Mouse (Mus musculus) right cerebral cortex, postnatal 25 days (tissue): ENCODE measurements around the gene Bdkrb2.

Experiments
- DNase-seq: peaks from one replicate; pipeline ENCODE4 v3.0.0; 2022

Bdkrb2 gene

DNA sequence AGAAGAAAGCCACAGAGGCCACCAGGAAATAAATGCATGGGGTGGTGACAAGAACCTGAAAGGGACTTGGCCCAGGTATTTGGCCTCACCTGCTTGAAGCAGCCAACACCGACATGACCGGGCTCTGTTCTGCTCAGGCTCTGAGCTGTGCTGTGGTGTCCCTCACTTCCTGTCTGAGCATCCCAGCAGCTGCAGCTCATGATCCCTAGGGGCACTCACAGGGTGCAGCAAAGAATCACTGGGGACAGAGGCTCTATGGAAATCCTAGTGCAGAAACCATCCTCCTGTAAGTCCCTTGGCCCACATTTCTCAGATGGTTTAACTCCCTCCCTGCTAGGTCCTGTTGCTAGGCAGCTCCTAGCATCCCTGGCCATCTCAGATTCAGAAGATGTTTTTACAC lies 15.9 kb upstream of the Bdkrb2 start:
- DNase-seq: no peak

DNA sequence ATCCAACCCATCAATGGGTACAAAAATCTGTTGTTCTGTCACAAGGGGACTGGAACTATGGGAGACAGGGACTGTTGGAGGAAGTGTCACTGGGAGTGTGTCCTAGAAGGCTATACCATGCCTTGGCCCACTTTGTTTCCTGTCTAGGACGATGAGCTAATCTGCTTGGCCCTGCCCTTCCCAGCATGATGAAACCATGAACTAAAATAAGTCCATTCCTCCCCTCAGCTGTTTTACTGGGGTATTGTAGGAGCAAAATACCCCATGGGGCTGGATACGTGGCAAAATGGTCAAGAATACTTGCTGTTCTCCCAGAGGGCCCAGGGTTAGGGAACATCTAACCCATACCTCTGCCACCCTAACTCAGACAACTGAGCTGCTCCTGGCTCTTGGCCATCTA lies 15.0 kb upstream of the Bdkrb2 start:
- no peak for DNase-seq

DNA sequence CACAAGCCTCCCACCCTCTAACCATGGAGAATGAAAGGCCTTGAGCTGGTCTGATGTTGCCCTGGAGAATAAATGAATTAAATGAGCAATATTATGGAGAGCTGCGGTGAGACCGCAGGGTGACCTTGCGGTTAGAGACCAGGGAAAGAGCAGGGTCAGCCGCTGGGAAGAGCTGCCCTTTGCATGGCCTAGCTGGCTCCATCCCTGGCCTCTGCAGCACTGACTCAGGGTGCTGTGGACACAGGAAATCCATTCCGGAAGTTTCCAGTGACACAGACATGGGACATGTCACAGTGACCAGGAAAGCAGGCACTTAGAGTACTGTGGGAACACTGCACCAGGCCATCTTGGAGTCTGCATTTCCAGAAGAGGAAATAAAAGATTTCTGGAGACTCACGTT lies 14.1 kb upstream of the Bdkrb2 start:
- DNase-seq: no peak

DNA sequence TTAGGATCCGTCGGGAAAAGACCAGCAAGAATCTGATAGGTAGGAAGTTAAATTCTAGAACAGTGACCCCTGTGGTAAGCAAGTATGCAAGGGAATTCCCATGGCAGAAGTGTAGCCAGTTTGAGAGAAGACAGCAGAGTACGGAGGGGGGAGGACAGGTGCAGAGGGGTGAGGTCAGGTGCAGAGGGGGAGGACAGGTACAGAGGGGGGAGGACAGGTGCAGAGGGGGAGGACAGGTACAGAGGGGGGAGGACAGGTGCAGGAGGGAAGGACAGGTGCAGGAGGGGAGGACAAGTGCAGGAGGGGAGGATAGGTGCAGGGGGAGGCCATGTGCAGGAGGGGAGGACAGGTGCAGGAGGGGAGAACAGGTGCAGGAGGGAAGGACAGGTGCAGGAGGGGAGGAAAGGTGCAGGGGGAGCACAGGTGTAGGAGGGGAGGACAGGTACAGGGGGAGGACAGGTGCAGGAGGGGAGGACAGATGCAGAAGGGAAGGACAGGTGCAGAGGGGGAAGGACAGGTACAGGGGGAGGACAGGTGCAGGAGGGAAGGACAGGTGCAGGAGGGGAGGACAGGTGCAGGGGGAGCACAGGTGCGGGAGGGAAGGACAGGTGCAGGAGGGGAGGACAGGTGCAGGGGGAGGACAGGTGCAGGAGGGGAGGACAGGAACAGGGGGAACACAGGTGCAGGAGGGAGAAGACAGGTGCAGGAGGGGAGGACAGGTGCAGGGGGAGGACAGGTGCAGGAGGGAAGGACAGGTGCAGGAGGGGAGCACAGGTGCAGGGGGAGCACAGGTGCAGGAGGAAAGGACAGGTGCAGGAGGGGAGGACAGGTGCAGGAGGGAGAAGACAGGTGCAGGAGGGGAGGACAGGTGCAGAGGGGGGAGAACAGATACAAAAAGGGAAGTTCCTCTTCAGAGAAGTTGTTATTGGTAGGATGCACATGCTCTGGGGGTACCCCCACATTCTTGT lies 12.9 kb upstream of the Bdkrb2 start:
- DNase-seq: no peak

- no peak for DNase-seq
Measured at GRCm38 (mm10) chr12:105551551-105551989, 11.5 kb upstream of the Bdkrb2 start.

DNA sequence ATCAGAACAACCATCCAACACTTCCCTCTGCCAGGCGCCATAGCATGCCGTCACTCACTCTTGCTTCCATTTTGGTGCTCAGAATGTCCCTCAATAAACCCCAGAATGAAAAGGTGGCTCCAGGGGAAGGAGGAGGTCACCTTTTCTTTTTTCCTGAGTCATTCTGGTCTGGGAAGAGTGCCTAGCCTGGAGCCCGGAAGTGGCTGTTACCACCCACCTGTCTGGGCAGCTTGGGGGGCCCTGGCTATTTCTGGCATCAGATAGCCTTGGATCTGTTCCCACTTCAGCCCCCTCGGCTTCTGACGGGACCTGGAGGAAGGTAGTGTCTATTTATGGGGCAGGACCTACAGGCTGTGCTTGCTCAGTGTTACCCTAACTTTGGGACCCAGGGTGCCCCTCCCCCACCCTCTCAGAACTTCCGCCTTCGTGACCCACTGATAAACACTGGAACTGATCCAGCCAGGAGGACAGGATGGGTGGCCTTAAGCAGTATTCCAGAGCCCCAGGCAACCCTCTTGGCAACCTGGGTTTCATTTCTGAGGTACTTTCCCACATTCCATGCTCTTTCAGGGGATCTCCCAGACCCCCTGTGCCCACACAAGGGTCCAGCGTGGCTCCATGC lies 8.8 kb upstream of the Bdkrb2 start:
- no peak for DNase-seq

GRCm38 (mm10) chr12:105555172-105555571 lies 7.9 kb upstream of the Bdkrb2 start:
- DNase-seq: no peak

DNA sequence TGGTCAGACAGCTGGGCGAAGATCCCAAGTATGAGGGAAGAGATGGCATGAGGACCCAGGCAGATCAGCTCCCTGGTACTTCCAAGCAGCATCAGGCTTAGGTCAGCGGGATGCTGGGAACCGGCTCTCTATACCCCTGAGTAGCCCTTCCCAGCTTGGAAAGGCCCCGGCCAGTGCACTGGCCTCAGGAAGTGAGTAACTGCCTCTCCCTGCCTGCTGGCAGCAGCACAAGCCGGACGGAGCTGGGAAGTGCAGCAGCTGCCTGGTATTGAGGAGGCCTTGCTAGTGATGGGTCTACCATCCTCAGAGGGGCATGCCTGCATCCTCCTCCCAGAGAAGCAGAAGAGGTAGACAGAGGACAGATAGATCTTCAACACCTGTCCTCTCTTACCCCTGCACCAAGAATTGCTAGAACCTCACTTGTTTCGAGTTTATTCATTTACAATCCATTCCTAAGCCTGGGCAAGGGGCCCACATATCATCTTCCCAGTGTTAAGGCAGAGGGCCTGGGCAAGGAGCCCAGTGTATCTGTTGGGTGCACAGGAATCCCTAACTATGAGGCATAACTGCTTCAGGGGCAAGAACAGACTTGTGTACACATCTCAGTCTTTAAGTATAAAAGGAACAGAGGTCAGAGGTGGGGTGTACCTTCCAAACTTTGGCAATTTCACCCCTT lies 5.6 kb upstream of the Bdkrb2 start:
- no peak for DNase-seq

- peak; percentile 54 for DNase-seq
Measured at GRCm38 (mm10) chr12:105561007-105561534, 2.0 kb upstream of the Bdkrb2 start.

- no peak for DNase-seq
Measured at GRCm38 (mm10) chr12:105562056-105562820, 788 bp upstream of the Bdkrb2 start.

DNA sequence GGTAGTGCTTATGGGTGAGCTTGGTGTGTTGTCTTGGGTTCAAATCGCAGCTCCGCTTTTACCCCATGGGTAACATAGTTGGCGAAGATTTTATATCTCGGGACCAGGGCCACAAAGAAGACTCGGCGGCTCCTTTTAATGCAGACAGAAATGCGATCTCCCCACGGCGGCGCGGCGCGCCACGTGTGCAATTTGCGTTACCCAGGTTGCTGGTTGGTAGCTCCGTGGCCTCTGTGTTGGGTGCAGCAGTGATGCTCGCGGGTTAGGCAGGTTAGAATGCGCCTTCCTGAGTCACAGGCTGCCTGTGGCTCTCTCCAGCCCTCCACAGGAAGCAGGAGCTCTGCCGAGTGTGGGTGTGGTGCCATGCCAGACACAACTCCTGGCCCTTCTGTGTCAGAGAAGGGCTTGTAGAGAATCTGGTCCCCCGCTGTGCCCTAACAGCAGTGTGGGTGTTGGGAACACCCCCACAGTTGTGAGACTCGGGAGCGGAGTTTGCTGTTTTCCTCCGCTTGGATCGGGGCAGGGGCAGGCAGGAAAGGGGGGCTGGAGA lies 775 bp downstream of the Bdkrb2 start:
- DNase-seq: no peak

- DNase-seq: no peak
Measured at GRCm38 (mm10) chr12:105565221-105565620, 2.2 kb downstream of the Bdkrb2 start.

GRCm38 (mm10) chr12:105571867-105572266 lies 8.8 kb downstream of the Bdkrb2 start:
- DNase-seq: no peak

DNA sequence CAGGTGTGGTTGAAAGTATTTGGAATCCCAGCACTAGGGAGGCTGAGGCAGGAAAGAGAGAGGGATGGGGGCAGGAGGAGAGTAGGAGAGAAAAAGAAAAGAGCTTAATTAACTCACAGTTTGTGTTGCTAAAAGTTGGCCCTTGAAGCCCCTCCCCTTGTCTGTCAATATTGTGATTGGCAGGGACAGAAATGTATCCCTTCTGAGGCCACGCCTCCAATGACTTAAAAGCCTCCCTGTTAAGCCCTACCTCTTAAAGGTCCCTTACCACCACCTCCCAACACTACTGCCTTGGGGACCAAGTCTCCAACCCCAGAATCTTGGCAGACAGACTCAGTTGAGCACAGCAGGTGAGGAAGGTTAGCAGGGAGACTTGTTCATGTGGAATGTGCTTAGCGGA lies 9.6 kb downstream of the Bdkrb2 start:
- DNase-seq: no peak

DNA sequence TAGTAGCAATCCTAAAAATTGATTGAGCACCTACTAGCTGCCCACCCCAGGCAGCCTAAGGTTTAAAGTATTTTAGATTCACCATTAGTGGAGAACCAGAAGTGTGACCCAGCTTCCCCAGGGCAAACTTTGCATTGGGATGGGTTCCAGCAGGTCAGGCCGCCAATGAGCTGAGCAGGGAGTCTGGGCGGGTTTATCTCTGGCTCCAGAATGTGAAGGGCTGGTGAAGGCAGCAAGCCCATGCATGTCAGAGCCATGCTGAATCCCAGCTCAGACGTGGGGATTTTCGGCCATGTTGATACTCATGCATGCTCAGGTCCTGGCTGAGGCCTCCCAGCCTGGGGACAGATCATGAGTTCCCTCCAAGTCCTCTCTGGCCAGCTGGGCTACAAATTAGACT lies 11.3 kb downstream of the Bdkrb2 start:
- no peak for DNase-seq

GRCm38 (mm10) chr12:105580490-105580889 lies 17.5 kb downstream of the Bdkrb2 start:
- DNase-seq: no peak

DNA sequence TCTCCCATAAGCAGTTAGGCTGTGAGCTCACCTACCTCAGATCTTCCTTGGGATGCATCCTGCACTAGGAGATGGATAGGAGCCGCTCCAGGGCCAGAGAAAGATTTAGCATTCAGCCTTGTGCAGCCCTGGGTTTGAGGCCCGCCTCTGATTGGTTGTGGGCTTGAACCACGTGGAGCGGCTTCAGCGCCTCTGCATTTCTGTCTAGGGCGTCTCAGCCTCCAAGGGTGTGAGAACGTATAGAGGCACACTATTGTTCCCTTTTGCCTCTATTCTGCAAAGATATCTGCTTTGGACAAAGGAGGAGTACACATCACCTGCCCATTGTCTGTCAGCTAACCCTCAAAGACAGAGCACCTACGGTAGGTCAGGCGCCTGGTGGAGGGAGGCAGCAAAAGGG lies 19.5 kb downstream of the Bdkrb2 start:
- DNase-seq: no peak

DNA sequence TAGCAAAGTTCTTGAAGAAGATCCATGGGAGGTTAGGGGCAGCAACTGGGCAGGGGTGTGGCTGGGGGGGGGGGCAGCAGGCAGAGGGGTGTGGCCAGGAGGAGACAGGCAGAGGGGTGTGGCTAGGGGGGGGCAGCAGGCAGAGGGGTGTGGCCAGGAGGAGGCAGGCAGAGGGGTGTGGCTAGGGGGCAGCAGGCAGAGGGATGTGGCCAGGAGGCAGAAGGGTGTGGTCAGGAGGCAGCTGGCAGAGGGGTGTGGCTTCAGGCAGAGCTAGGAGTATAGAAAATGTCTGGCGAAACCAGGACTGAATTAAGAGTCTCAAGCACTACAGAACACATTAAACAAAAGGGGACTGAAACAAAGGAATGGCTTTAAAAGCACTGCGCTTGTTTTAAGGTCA lies 20.5 kb downstream of the Bdkrb2 start:
- DNase-seq: no peak

GRCm38 (mm10) chr12:105584851-105585250 lies 21.8 kb downstream of the Bdkrb2 start:
- peak; percentile 57 for DNase-seq

- DNase-seq: no peak
Measured at GRCm38 (mm10) chr12:105587526-105587925, 24.5 kb downstream of the Bdkrb2 start.

DNA sequence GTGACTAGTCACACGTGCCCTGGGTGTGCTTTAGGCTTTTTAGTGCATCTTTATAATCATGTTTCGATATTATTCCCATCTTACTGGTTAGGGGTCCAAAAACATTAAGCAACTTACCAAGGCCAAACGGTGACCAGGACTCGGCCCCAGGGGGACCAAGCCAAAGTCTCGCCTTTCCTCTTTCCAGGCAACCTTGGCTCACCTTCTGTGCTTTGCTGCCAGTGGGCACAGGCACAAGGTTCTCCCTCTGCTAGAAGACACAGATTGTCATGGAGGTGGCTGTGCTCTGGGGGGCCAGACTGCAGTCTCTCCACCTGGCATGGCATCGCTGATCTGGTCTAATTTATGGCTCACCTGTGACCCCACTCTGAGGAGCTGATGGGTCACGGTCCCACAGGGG lies 27.8 kb downstream of the Bdkrb2 start:
- no peak for DNase-seq

- no peak for DNase-seq
Measured at GRCm38 (mm10) chr12:105592361-105592761, 29.3 kb downstream of the Bdkrb2 start.
